Mouse (Mus musculus) thymus, adult 2 months (tissue): ENCODE data around the gene Asgr1. TPM values are rescaled to one million over a fixed set of nuclear protein-coding genes. Genes with fewer than 3 reads are reported as not detected.
A peak's percentile ranks its signal among the peaks of the same experiment; 100 is the strongest.

Source experiments
- DNase-seq: peaks from one replicate; pipeline ENCODE4 v3.0.0; 2021
- H3K27ac ChIP-seq: fragments of 200-500 bp; 2 replicates; pipeline ENCODE4 v1.5.1; 2012; ENCODE audit warnings: low read length, control low read depth; ENCODE audit not compliant: control insufficient read depth, insufficient read depth
- H3K27me3 ChIP-seq: fragments of 200-500 bp; 2 replicates; pipeline ENCODE4 v1.6.1; 2012; ENCODE audit warnings: mild to moderate bottlenecking, low read length, moderate library complexity, mixed read lengths; ENCODE audit not compliant: control insufficient read depth, insufficient read depth
- H3K36me3 ChIP-seq: fragments of 200-500 bp; 2 replicates; pipeline ENCODE4 v1.6.1; 2012; ENCODE audit warnings: mild to moderate bottlenecking, low read length, moderate library complexity; ENCODE audit not compliant: control insufficient read depth, insufficient read depth
- H3K4me1 ChIP-seq: fragments of 200-500 bp; replicated peaks from 2 replicates; pipeline ENCODE4 v1.6.1; 2012; ENCODE audit warnings: low read length; ENCODE audit not compliant: control insufficient read depth, insufficient read depth
- H3K4me3 ChIP-seq: fragments of 200-500 bp; 2 replicates; pipeline ENCODE4 v1.5.1; 2012; ENCODE audit warnings: mild to moderate bottlenecking, low read length, control low read depth, moderate library complexity; ENCODE audit not compliant: control insufficient read depth, insufficient read depth
- CTCF ChIP-seq: fragments of 200-500 bp; IDR thresholded peaks from 2 replicates; pipeline ENCODE4 v1.5.1; 2012; ENCODE audit warnings: mild to moderate bottlenecking, control low read depth, low read length, moderate library complexity, borderline replicate concordance; ENCODE audit not compliant: control insufficient read depth, poor library complexity, insufficient read depth; ENCODE audit errors: extremely low read depth
- POLR2A ChIP-seq: fragments of 200-500 bp; IDR thresholded peaks from 2 replicates; pipeline ENCODE4 v1.6.1; 2012; ENCODE audit warnings: mild to moderate bottlenecking, low read length, control low read depth, moderate library complexity; ENCODE audit not compliant: control insufficient read depth, poor library complexity, insufficient read depth; ENCODE audit errors: extremely low read depth
- WGBS: fragments of 180-500 bp; shearing (Covaris S2); methylation state at CpG from one replicate; pipeline ENCODE4 v1.1.7; 2018; 5-methylcytosine and 5-hydroxymethylcytosine counted together
- polyA plus RNA-seq: library from polyadenylated mRNA; depleted of rRNA; stranded (reverse); fragments of >200 nt; gene quantifications from 2 replicates; pipeline ENCODE4 v1.2.3, GENCODE M21; 2012

Asgr1 gene
- polyA plus RNA-seq, 1 experiment = not detected

DNA sequence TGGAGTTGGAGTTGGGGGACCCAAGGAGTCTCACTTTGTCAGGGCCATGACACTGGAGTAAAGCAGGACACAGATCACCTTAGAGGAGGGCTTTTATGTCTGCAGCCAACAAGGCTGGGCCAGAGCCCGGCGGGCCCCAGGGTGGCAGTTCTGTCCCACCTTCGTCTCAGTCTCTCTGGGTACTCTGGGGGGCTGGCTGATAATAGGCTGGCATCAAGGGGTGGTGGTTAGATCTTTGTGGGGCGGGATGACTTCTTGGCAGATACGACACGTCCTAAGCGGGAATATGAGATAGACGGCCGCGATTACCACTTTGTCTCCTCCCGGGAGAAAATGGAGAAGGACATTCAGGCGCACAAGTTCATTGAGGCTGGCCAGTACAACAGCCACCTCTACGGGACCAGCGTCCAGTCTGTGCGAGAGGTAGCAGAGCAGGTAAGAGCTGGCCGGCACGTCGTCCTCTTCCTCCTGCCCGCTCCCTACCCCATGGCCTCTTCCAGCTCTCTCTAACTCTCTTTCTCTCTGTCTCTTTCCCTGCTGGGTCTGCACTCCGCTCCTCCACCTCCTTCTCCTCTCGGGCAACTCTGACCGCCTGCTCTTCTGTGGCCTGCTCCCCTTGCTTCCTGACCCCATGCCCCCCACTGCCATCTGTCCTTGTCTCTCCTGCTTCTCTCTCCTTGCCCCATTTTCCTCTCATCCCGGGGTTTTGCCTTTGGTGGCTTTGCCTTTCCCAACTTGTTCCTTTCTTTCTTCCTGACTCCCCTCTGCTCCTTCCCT is 11.4 kb upstream of the Asgr1 start:
- TF ChIP-seq POLR2A (no peak), CTCF (no peak)
- 96% methylated on average over 23 of the region's 23 CpGs for WGBS
- H3K4me3 ChIP-seq = no peak overlapping the region
- peaks cover 16% of the 10 kb centered on the region for H3K36me3 ChIP-seq
- no peak for DNase-seq
- no peaks in the 10 kb centered on the region for H3K4me1 ChIP-seq
- no peaks in the 10 kb centered on the region for H3K27me3 ChIP-seq
- no peak overlapping the region for H3K27ac ChIP-seq

DNA sequence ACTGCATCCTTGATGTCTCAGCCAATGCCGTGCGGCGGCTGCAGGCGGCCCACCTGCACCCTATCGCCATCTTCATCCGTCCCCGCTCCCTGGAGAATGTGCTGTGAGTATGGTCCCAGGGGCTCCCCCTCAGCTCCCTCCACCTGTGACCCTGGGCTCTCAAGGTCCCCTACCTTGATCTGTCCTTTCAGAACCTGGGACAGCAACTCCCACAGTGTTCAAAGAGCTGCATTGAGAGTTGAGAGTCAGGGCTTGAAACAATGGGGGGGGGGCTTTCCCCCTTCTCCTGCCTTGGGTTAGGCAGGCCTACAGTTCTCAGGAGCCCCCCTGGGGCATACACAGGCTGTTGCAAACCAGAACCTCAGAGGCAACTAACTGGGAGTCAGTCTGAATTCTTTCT is 10.2 kb upstream of the Asgr1 start:
- no peak for DNase-seq
- Histone ChIP-seq H3K4me3 (no peak overlapping the region), H3K36me3 (peaks cover 16% of the 10 kb centered on the region), H3K4me1 (no peaks in the 10 kb centered on the region), H3K27ac (no peak overlapping the region), H3K27me3 (no peaks in the 10 kb centered on the region)
- 94% methylated on average over 7 of the region's 7 CpGs for WGBS
- TF ChIP-seq CTCF = no peak
- no peak for TF ChIP-seq POLR2A

DNA sequence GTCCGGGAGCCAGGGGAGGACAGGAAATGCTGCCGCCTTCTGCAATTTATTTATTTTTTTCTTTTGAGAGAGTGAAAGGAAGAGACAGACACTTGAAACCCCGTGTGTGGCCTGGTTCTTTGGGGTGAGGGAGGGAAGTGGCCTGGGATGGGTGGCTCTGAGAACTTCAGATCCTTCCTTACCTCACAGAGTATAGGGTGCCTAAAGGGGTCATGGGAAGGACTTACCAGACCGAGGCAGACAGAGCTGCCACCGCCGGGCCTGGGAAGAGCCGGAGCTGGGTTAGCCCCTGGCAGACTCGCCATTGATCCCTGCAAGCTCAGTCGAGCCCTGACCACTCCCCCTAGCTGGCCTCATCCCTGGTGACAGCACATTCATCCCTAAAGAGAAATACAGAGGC is 8.4 kb upstream of the Asgr1 start:
- TF ChIP-seq POLR2A (no peak), CTCF (no peak)
- 90% methylated on average over 9 of the region's 9 CpGs for WGBS
- Histone ChIP-seq H3K36me3 (peaks cover 16% of the 10 kb centered on the region), H3K27ac (no peak overlapping the region), H3K4me3 (no peak overlapping the region), H3K4me1 (no peaks in the 10 kb centered on the region), H3K27me3 (no peaks in the 10 kb centered on the region; the same call in 1 of the 2 replicates)
- DNase-seq = no peak

DNA sequence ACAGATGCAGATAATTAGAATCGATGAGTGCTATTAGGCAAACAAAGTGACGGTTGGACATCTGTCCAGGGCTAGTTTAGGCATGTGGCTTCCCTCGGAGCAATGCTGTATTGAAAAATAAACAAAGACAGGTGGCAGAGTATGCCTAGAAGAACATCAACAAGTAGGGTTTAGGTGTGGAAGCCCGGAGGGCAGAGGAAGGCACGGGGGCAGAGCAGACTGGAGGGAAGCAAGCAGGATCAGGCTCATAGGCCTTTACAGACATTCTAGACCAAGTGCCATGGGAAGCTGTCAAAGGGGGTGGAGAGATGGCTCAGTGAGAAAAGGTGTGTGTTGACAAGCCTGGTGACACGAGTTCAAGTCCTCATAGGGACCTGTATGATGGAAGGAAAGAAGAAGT is 4.5 kb upstream of the Asgr1 start:
- Histone ChIP-seq H3K27me3 (no peaks in the 10 kb centered on the region; the same call in 1 of the 2 replicates), H3K36me3 (no peaks in the 10 kb centered on the region), H3K4me3 (no peak overlapping the region), H3K4me1 (no peaks in the 10 kb centered on the region), H3K27ac (no peak overlapping the region)
- DNase-seq = no peak
- 87% methylated on average over 6 of the region's 6 CpGs for WGBS
- TF ChIP-seq POLR2A (no peak), CTCF (no peak)

DNA sequence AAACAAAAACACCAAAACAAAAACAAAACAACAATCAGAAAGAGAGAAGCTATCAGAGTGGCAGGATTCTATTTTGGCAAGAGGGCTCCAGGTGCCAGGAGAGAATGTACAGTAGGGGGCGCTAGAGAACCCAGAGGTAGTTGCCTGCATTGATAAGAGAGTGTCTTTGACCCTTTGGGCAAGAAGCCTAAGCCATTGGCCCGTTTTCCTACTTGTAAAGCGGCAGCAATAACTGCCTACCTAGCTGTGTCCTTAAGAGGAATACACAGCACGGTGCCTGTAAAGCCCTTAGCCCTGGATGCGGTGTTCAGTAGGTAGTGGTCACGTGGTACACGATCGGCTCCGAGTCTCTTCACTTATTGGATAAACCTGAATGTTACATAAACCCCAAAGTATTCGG is 4.1 kb upstream of the Asgr1 start:
- peak; percentile 19 for DNase-seq
- no peak for TF ChIP-seq POLR2A
- TF ChIP-seq CTCF = no peak
- Histone ChIP-seq H3K4me1 (no peaks in the 10 kb centered on the region), H3K27me3 (no peaks in the 10 kb centered on the region; the same call in 1 of the 2 replicates), H3K27ac (no peak overlapping the region), H3K4me3 (no peak overlapping the region), H3K36me3 (no peaks in the 10 kb centered on the region)
- 68% methylated on average over 10 of the region's 10 CpGs for WGBS

DNA sequence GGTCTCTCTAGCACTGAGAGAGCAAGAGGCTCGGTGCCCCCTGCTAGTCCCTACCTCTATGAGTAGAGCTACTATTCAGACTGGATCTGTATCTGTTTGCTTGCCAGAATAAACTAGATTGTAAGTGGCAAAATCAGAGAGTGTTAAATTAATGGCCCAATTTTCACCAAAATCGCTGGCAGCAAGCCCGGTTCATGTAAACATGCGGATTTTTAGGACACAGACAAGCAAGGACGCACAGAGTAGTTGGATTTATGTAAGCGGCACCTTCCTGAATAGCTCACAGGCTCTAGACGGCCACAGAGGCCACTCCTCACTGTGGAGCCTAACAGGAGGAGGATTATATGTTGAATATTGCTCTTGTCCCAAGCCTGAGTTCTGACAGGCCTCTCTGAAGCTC is 729 bp upstream of the Asgr1 start:
- H3K36me3 ChIP-seq = no peaks in the 10 kb centered on the region
- no peak overlapping the region for H3K4me3 ChIP-seq
- 87% methylated on average over 7 of the region's 7 CpGs for WGBS
- DNase-seq = no peak
- H3K4me1 ChIP-seq = no peaks in the 10 kb centered on the region
- no peak overlapping the region for H3K27ac ChIP-seq
- TF ChIP-seq CTCF (no peak), POLR2A (no peak)
- no peaks in the 10 kb centered on the region; the same call in 1 of the 2 replicates for H3K27me3 ChIP-seq

DNA sequence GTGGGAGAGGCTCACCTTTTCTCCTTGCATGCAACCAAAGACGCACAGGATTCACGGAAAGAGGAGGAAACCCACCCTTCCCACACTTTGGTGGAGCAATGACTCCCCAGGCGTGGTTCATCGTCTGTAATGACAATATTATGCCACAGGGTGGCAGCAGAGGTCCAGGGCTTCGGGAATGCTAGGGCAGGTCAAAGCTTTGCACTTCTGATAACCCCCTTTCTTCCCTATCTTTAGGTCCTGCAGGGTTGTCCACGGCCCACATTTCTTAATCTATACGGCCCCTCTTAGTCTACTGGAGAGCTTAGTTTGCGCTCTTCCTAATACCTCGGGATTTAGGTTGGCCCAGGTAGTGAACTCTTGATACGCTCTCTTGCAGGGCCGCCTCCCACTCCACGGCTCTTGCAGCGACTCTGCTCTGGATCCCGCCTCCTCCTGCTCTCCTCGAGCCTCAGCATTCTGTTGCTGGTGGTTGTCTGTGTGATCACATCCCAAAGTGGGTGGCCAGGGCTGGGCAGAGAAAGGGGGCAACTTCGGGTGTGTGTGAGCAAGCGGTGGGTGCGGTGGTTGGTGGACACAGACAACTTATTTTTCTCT is 1.8 kb downstream of the Asgr1 start:
- WGBS = 38% methylated on average over 18 of the region's 18 CpGs
- no peak for TF ChIP-seq POLR2A
- peak; percentile 72; the same call in 1 of the 2 replicates for TF ChIP-seq CTCF

More for the DNA sequence above, 1.8 kb downstream of the Asgr1 start:
- H3K36me3 ChIP-seq = no peaks in the 10 kb centered on the region
- peak; percentile 82 for DNase-seq
- no peak overlapping the region for H3K4me3 ChIP-seq
- H3K27me3 ChIP-seq = no peaks in the 10 kb centered on the region
- no peaks in the 10 kb centered on the region for H3K4me1 ChIP-seq
- H3K27ac ChIP-seq = no peak overlapping the region
